Mouse (Mus musculus): ENCODE data around the gene Mob2. TPM values are rescaled to one million over a fixed set of nuclear protein-coding genes. Genes with fewer than 3 reads are reported as not detected.

Gene Mob2
- polyA plus RNA-seq, 1 experiment from 2014 or later, result 61.5 TPM

DNA sequence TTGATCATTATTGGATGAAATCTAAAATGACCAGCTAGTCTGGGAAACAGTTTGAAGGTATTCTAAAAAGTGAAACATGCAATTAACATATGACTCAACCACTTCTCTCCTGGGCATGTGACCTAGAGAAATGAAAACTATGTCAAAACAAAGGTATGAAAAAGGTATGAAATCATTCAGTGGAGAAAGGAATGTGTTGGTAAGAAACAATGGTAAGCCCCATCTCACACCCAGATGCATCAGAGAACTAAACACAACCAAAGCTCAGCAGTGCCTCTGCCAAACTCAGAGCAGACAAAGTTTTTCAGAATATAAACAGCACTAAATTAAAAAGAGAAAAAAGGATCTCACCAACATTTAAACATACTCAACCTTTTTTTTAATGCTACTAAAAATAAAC, 30.8 kb downstream of the Mob2 start:
- Histone ChIP-seq H3K4me1 (replicated peaks; ENCODE audit: control insufficient read depth, insufficient read depth) (peaks cover 16% of the 10 kb centered on the region), H3K9me3 (ENCODE audit: control insufficient read depth, low read length) (no peaks in the 10 kb centered on the region), H3K36me3 (ENCODE audit: control insufficient read depth, insufficient read depth, low read length) (no peaks in the 10 kb centered on the region), H3K9ac (ENCODE audit: low read length) (no peak overlapping the region), H3K27ac (replicated peaks) (no peak overlapping the region; the same call in 1 of the 2 replicates), H3K4me2 (replicated peaks; ENCODE audit: low read depth) (no peak overlapping the region), H3K27me3 (ENCODE audit: control insufficient read depth, insufficient read depth, low read length) (no peaks in the 10 kb centered on the region), H3K4me3 (ENCODE audit: low read depth, low read length) (no peak overlapping the region)
- DNase-seq (ENCODE audit: low spot score), result no peak
- no peak for TF ChIP-seq CTCF (IDR thresholded peaks at IDR 0.05; ENCODE audit: low read depth)
- no peak for TF ChIP-seq EP300 (optimal IDR thresholded peaks at IDR 0.05)
- no peak for ATAC-seq (ENCODE audit: low FRiP score, low TSS enrichment)

DNA sequence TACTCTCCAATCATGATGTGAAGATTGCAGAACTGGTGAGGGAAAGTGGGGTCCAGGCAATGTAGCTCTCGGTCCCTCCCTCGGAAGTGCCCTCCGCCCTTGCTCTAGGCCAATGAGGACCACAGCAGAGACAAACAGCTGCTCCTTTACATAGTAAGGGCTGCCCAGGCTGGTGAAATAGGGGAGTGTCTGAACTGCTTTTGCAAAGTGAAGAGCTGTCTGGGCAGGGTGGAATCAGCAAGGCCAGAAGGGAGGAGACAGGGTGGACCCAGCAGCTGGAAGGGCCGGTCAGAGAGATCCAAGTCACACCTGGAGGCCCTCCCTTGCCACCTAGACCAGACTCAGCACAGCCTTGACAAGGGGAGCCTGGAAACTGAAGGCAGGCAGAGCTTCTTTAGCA, 34.9 kb downstream of the Mob2 start:
- ATAC-seq (ENCODE audit: low FRiP score, low TSS enrichment) (peak; percentile 74), DNase-seq (ENCODE audit: low spot score) (peak; percentile 35)
- H3K9me3 ChIP-seq (ENCODE audit: control insufficient read depth, low read length), result no peaks in the 10 kb centered on the region
- H3K27me3 ChIP-seq (ENCODE audit: control insufficient read depth, insufficient read depth, low read length), result no peaks in the 10 kb centered on the region
- WGBS, result 46% methylated on average over 4 of the region's 4 CpGs
- no peaks in the 10 kb centered on the region for H3K36me3 ChIP-seq (ENCODE audit: control insufficient read depth, insufficient read depth, low read length)
- TF ChIP-seq EP300 (optimal IDR thresholded peaks at IDR 0.05) (no peak), CTCF (IDR thresholded peaks at IDR 0.05; ENCODE audit: low read depth) (no peak)
- H3K27ac ChIP-seq (replicated peaks), result peak overlapping the region; percentile 79
- H3K4me3 ChIP-seq (ENCODE audit: low read depth, low read length), result no peak overlapping the region
- H3K9ac ChIP-seq (ENCODE audit: low read length), result no peak overlapping the region; the same call in 1 of the 2 replicates
- H3K4me1 ChIP-seq (replicated peaks; ENCODE audit: control insufficient read depth, insufficient read depth), result peaks cover 25% of the 10 kb centered on the region
- H3K4me2 ChIP-seq (replicated peaks; ENCODE audit: low read depth), result peak overlapping the region; percentile 31; the same call in 1 of the 2 replicates

DNA sequence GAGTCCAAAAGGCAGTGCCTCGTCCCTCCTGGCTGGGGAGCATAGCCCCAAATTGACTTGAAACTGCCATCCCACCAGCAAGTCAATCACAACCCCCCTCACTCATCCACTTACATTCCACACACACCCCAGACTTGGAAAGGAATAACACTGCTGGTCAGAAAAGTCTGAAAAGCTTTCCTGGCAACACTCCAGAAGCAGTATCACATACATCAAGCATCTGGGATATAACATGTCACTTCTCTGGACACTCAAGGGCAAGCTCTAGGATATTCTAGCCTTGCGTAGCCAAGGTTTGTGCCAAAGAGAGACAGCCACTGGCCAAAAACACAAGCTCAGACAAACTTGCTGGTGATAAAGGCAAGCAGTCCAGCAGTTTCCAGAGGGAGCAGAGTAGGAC, 35.7 kb downstream of the Mob2 start:
- Histone ChIP-seq H3K36me3 (ENCODE audit: control insufficient read depth, insufficient read depth, low read length) (no peaks in the 10 kb centered on the region), H3K4me1 (replicated peaks; ENCODE audit: control insufficient read depth, insufficient read depth) (peaks cover 29% of the 10 kb centered on the region), H3K27ac (replicated peaks) (peak overlapping the region; percentile 79), H3K9ac (ENCODE audit: low read length) (no peak overlapping the region), H3K9me3 (ENCODE audit: control insufficient read depth, low read length) (no peaks in the 10 kb centered on the region), H3K27me3 (ENCODE audit: control insufficient read depth, insufficient read depth, low read length) (no peaks in the 10 kb centered on the region), H3K4me2 (replicated peaks; ENCODE audit: low read depth) (peak overlapping the region; percentile 31; the same call in 1 of the 2 replicates), H3K4me3 (ENCODE audit: low read depth, low read length) (no peak overlapping the region)
- WGBS, result 40% methylated on average over 2 of the region's 2 CpGs
- no peak for TF ChIP-seq CTCF (IDR thresholded peaks at IDR 0.05; ENCODE audit: low read depth)
- no peak for TF ChIP-seq EP300 (optimal IDR thresholded peaks at IDR 0.05)
- no peak for ATAC-seq (ENCODE audit: low FRiP score, low TSS enrichment)
- DNase-seq (ENCODE audit: low spot score), result no peak

DNA sequence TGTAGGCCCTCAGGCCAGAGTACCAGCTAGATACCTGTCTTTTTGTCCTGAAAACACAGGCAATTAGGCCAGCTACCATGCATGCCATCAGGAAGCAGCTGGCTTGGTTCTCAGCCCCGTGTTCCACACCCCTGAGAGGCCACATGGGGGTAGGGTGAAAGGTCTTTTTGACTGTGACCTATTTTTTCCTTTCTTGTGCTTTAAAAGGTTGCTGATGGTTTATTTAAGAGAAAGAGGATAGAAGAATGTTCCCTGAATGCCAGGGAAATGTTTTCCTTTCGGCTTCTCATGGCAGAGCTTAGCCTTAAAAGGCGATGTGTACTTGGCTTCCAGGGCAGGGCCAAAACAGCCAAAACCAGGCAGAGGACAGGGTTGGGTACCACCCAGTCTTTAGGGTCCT, 40.0 kb downstream of the Mob2 start:
- Histone ChIP-seq H3K27ac (replicated peaks) (peak overlapping the region; percentile 82), H3K4me1 (replicated peaks; ENCODE audit: control insufficient read depth, insufficient read depth) (peaks cover 20% of the 10 kb centered on the region), H3K36me3 (ENCODE audit: control insufficient read depth, insufficient read depth, low read length) (no peaks in the 10 kb centered on the region), H3K4me2 (replicated peaks; ENCODE audit: low read depth) (no peak overlapping the region), H3K9ac (ENCODE audit: low read length) (no peak overlapping the region), H3K27me3 (ENCODE audit: control insufficient read depth, insufficient read depth, low read length) (no peaks in the 10 kb centered on the region), H3K4me3 (ENCODE audit: low read depth, low read length) (no peak overlapping the region), H3K9me3 (ENCODE audit: control insufficient read depth, low read length) (no peaks in the 10 kb centered on the region)
- WGBS, result 28% methylated on average over 3 of the region's 3 CpGs
- ATAC-seq (ENCODE audit: low FRiP score, low TSS enrichment) (peak; percentile 45; the same call in 1 of the 2 replicates), DNase-seq (ENCODE audit: low spot score) (no peak)
- TF ChIP-seq CTCF (IDR thresholded peaks at IDR 0.05; ENCODE audit: low read depth) (no peak), EP300 (optimal IDR thresholded peaks at IDR 0.05) (peak; percentile 40)

DNA sequence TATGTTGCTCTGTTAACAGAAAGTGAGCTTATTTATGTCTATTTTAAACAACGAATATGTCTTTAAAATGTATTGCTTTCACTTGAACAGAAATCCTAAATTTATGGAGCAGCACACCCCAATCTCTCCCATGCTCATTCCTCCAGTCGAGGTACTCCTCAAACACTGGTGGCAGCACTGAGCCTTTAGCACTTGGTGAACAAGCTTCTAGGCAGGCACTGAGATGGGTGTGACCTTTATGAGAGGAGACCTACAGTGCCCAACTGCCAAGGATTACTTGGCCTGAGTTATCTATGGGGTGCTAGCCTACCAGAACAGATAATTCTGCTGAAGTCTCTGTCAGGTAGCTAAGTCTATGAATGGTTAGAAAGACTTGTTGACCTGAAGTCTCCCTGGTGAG, 41.2 kb downstream of the Mob2 start:
- 48% methylated on average over 2 of the region's 2 CpGs for WGBS
- no peak overlapping the region for H3K27ac ChIP-seq (replicated peaks)
- H3K9me3 ChIP-seq (ENCODE audit: control insufficient read depth, low read length), result no peaks in the 10 kb centered on the region
- H3K27me3 ChIP-seq (ENCODE audit: control insufficient read depth, insufficient read depth, low read length), result no peaks in the 10 kb centered on the region
- peaks cover under 1% of the 10 kb centered on the region; the same call in 1 of the 2 replicates for H3K36me3 ChIP-seq (ENCODE audit: control insufficient read depth, insufficient read depth, low read length)
- TF ChIP-seq CTCF (IDR thresholded peaks at IDR 0.05; ENCODE audit: low read depth) (peak; percentile 69), EP300 (optimal IDR thresholded peaks at IDR 0.05) (no peak)
- DNase-seq (ENCODE audit: low spot score), result no peak
- no peak overlapping the region for H3K9ac ChIP-seq (ENCODE audit: low read length)
- ATAC-seq (ENCODE audit: low FRiP score, low TSS enrichment), result no peak
- H3K4me2 ChIP-seq (replicated peaks; ENCODE audit: low read depth), result no peak overlapping the region
- H3K4me1 ChIP-seq (replicated peaks; ENCODE audit: control insufficient read depth, insufficient read depth), result peaks cover 15% of the 10 kb centered on the region; the same call in 1 of the 2 replicates
- no peak overlapping the region for H3K4me3 ChIP-seq (ENCODE audit: low read depth, low read length)

DNA sequence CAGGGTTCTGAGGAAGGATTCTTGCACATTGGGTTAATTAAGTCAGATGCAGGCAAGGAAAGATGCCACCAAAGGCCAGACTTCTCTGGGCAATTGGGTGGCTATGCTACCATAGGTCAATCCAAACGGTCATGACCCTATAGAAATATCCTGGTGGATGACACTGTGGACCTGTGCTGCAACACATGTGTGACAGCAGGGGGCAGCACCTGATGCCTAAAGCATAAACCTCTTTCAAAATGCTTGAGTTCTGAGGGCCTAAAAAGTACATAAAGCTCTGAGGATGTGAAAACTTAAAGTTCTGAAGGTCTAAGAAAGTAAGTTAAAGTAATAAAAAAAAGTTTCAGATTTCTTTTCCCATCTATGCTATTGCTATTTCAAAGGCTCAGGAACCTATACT, 44.3 kb downstream of the Mob2 start:
- ATAC-seq (ENCODE audit: low FRiP score, low TSS enrichment), result peak; percentile 63; the same call in 1 of the 2 replicates

More for the DNA sequence above, 44.3 kb downstream of the Mob2 start:
- Histone ChIP-seq H3K4me2 (replicated peaks; ENCODE audit: low read depth) (no peak overlapping the region), H3K9me3 (ENCODE audit: control insufficient read depth, low read length) (no peaks in the 10 kb centered on the region), H3K36me3 (ENCODE audit: control insufficient read depth, insufficient read depth, low read length) (peaks cover 8% of the 10 kb centered on the region; the same call in 1 of the 2 replicates), H3K4me3 (ENCODE audit: low read depth, low read length) (no peak overlapping the region), H3K27me3 (ENCODE audit: control insufficient read depth, insufficient read depth, low read length) (no peaks in the 10 kb centered on the region), H3K4me1 (replicated peaks; ENCODE audit: control insufficient read depth, insufficient read depth) (peaks cover 11% of the 10 kb centered on the region; the same call in 1 of the 2 replicates), H3K27ac (replicated peaks) (no peak overlapping the region), H3K9ac (ENCODE audit: low read length) (no peak overlapping the region)
- 40% methylated on average over 1 of the region's 1 CpGs for WGBS
- TF ChIP-seq EP300 (optimal IDR thresholded peaks at IDR 0.05), result no peak
- TF ChIP-seq CTCF (IDR thresholded peaks at IDR 0.05; ENCODE audit: low read depth), result peak; percentile 91
- DNase-seq (ENCODE audit: low spot score), result peak; percentile 58
